Comparison of ENCODE assay signal across 1 mouse cellular context in the genomic region with DNA sequence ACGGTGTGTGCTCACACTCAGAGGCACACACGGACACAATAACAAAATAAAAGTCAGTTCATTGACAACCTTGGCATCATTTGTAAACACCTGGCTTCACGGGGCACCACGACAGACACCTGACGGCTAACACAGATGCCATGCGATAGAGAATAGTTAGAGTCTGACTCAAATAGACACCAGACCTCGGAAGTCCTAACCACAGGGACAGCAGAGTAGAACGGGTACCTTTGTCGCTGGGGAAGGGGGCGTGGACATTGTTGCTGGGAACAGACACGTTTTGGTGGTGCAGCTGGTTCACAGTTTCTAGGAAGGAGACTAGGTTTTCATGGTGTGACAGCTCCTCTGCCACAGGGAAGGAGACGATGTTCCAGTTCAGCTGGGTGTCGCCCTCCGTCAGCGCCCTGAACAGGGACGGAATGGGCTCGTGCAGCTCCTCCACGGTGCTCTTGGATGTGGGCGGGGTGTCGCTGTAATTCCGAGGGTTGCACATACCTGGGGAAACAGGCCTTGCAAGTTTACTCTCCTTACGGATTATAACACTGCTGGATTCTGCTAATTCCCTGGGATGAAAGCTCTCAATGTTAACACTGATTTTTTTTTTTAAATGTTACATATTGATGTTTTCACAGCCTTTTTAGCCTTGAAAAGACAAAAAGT.
A peak's percentile ranks its signal among the peaks of the same experiment; 100 is the strongest.
TF ChIP-seq lines count a peak whose summit lies in the region.

No protein-coding gene starts in this region.

TF ChIP-seq in CH12.LX, 34 proteins besides CTCF, POLR2A, EP300 and RAD21 (continued from another document):
- no peak for TF ChIP-seq CHD1 (IDR thresholded peaks at IDR 0.05; ENCODE audit: low read depth, low read length)
- TF ChIP-seq MYC (IDR thresholded peaks at IDR 0.05; ENCODE audit: low read depth, low read length) = peak; percentile 60; the same call in 1 of the 2 replicates
- no peak for TF ChIP-seq ZKSCAN1 (IDR thresholded peaks at IDR 0.05; ENCODE audit: borderline replicate concordance, low read depth, low read length)
- no peak for TF ChIP-seq ZNF384 (IDR thresholded peaks at IDR 0.05; ENCODE audit: low read depth, low read length)
- TF ChIP-seq UBTF (IDR thresholded peaks at IDR 0.05; ENCODE audit: low read depth, low read length) = no peak
- peak; percentile 48 for TF ChIP-seq JUN (IDR thresholded peaks at IDR 0.05; ENCODE audit: insufficient read depth, low read depth, low read length)
- peak; percentile 89 for TF ChIP-seq BHLHE40 (IDR thresholded peaks at IDR 0.05; ENCODE audit: low read depth, low read length)
- peak; percentile 54; the same call in 1 of the 2 replicates for TF ChIP-seq MAFK (IDR thresholded peaks at IDR 0.05; ENCODE audit: insufficient replicate concordance, low read length)
- TF ChIP-seq PAX5 (IDR thresholded peaks at IDR 0.05; ENCODE audit: low read length) = no peak
- peak; percentile 87 for TF ChIP-seq RCOR1 (conservative IDR thresholded peaks at IDR 0.05; ENCODE audit: low read depth, low read length)
- peak; percentile 80 for TF ChIP-seq JUND (conservative IDR thresholded peaks at IDR 0.05; ENCODE audit: low read depth, low read length)
- no peak for TF ChIP-seq CHD2 (IDR thresholded peaks at IDR 0.05; ENCODE audit: low read length)
- peak; percentile 92 for TF ChIP-seq IRF4 (IDR thresholded peaks at IDR 0.05; ENCODE audit: low read depth, low read length)
- peak; percentile 75 for TF ChIP-seq SIN3A (IDR thresholded peaks at IDR 0.05; ENCODE audit: low read length)
- TF ChIP-seq KAT2A (IDR thresholded peaks at IDR 0.05; ENCODE audit: insufficient replicate concordance, low read length) = no peak
- no peak for TF ChIP-seq USF2 (conservative IDR thresholded peaks at IDR 0.05; ENCODE audit: low read depth, low read length)
- no peak for TF ChIP-seq USF1 (IDR thresholded peaks at IDR 0.05; ENCODE audit: low read depth, low read length)
TF ChIP-seq in CH12.LX: peak in this region for 14.
